Mouse (Mus musculus) forebrain, embryonic 14.5 days (tissue): ENCODE data around the gene Thsd7a. TPM values are rescaled to one million over a fixed set of nuclear protein-coding genes. Genes with fewer than 3 reads are reported as not detected.
A peak's percentile ranks its signal among the peaks of the same experiment; 100 is the strongest.

Experiments
- ATAC-seq: fragments of 200-750 bp; cut with Nextera tagmentation; 2 replicates; pipeline ENCODE4 v1.8.0; 2017; ENCODE audit warnings: mild to moderate bottlenecking, moderate library complexity
- DNase-seq: peaks from one replicate; pipeline ENCODE4 v3.0.0-alpha.2; 2015; ENCODE audit warnings: low spot score
- H3K27ac ChIP-seq: fragments of 300-500 bp; sonication (generic); 2 replicates; pipeline ENCODE4 v1.5.1; 2014; ENCODE audit warnings: low read depth, mild to moderate bottlenecking, control low read depth, low read length, moderate library complexity
- H3K27me3 ChIP-seq: fragments of 300-500 bp; sonication (generic); replicated peaks from 2 replicates; pipeline ENCODE4 v1.6.1; 2014; ENCODE audit warnings: low read length, control low read depth, mixed read lengths; ENCODE audit not compliant: control insufficient read depth, insufficient read depth
- H3K36me3 ChIP-seq: fragments of 300-500 bp; sonication (generic); 2 replicates; pipeline ENCODE4 v1.6.1; 2014; ENCODE audit warnings: low read length, control low read depth; ENCODE audit not compliant: control insufficient read depth, insufficient read depth
- H3K4me1 ChIP-seq: fragments of 300-500 bp; sonication (generic); 2 replicates; pipeline ENCODE4 v1.6.1; 2014; ENCODE audit warnings: antibody characterized with exemption, low read length, control low read depth; ENCODE audit not compliant: control insufficient read depth, insufficient read depth
- H3K4me2 ChIP-seq: fragments of 300-500 bp; sonication (generic); 2 replicates; pipeline ENCODE4 v1.6.1; 2014; ENCODE audit warnings: mild to moderate bottlenecking, control low read depth, low read length
- H3K4me3 ChIP-seq: fragments of 300-500 bp; sonication (generic); 2 replicates; pipeline ENCODE4 v1.5.1; 2014; ENCODE audit warnings: low read depth, low read length, control low read depth
- H3K9ac ChIP-seq: fragments of 300-500 bp; sonication (generic); 2 replicates; pipeline ENCODE4 v1.6.1; 2014; ENCODE audit warnings: mild to moderate bottlenecking, low read length, control low read depth, moderate library complexity
- H3K9me3 ChIP-seq: fragments of 300-500 bp; sonication (generic); replicated peaks from 2 replicates; pipeline ENCODE4 v1.6.1; 2016; ENCODE audit warnings: low read length, control low read depth, mixed read lengths; ENCODE audit not compliant: control insufficient read depth
- WGBS: fragments of 180-500 bp; shearing (Covaris S2); extraction: QIAGEN DNeasy Blood & Tissue Kit; methylation state at CpG from one replicate; pipeline ENCODE4 v1.1.7; 2014; 5-methylcytosine and 5-hydroxymethylcytosine counted together
- polyA plus RNA-seq: library from polyadenylated mRNA; unstranded; fragments of >200 nt; fragmentation: Nextera tagmentation; extraction: Ambion mirVana; gene quantifications from 2 replicates; pipeline ENCODE4 v1.2.1, GENCODE M21; 2014

Thsd7a gene
- polyA plus RNA-seq, 1 experiment from 2014 or later, result 8.0 TPM

GRCm38 (mm10) chr6:12380717-12381116 lies 368.5 kb downstream of the Thsd7a start:
- WGBS, result 42% methylated on average over 2 of the region's 2 CpGs
- DNase-seq (no peak), ATAC-seq (peak; percentile 44)

GRCm38 (mm10) chr6:12358737-12359136 lies 390.5 kb downstream of the Thsd7a start:
- H3K4me3 ChIP-seq, result no peak overlapping the region
- H3K9me3 ChIP-seq, result no peaks in the 10 kb centered on the region
- H3K4me1 ChIP-seq, result no peaks in the 10 kb centered on the region
- H3K4me2 ChIP-seq, result no peak overlapping the region
- ATAC-seq, result no peak
- no peaks in the 10 kb centered on the region for H3K27me3 ChIP-seq
- WGBS, result 72% methylated on average over 2 of the region's 2 CpGs
- no peak overlapping the region for H3K27ac ChIP-seq
- no peaks in the 10 kb centered on the region for H3K36me3 ChIP-seq
- H3K9ac ChIP-seq, result no peak overlapping the region
- DNase-seq, result no peak

More at GRCm38 (mm10) chr6:12380717-12381116, 368.5 kb downstream of the Thsd7a start:
- Histone ChIP-seq H3K9me3 (no peaks in the 10 kb centered on the region), H3K4me1 (0 out of 2 replicates have a peak, but pooled peaks cover 2% of the 10 kb centered on the region), H3K27ac (no peak overlapping the region), H3K36me3 (no peaks in the 10 kb centered on the region), H3K27me3 (no peaks in the 10 kb centered on the region), H3K4me3 (no peak overlapping the region), H3K4me2 (no peak overlapping the region), H3K9ac (no peak overlapping the region)

- no peak for ATAC-seq
These were observed 395.6 kb downstream of the Thsd7a start for GRCm38 (mm10) chr6:12353573-12353972.

GRCm38 (mm10) chr6:12352165-12352719 lies 397.0 kb downstream of the Thsd7a start:
- DNase-seq, result peak; percentile 64
- no peaks in the 10 kb centered on the region for H3K9me3 ChIP-seq
- H3K27ac ChIP-seq, result no peak overlapping the region
- no peak overlapping the region for H3K9ac ChIP-seq
- WGBS, result 59% methylated on average over 9 of the region's 9 CpGs
- H3K27me3 ChIP-seq, result no peaks in the 10 kb centered on the region
- H3K4me3 ChIP-seq, result no peak overlapping the region
- H3K4me2 ChIP-seq, result no peak overlapping the region
- H3K4me1 ChIP-seq, result no peaks in the 10 kb centered on the region
- H3K36me3 ChIP-seq, result no peaks in the 10 kb centered on the region
- ATAC-seq, result peak; percentile 73

More at GRCm38 (mm10) chr6:12353573-12353972, 395.6 kb downstream of the Thsd7a start:
- DNase-seq, result no peak
- no peak overlapping the region for H3K27ac ChIP-seq
- no peak overlapping the region for H3K4me3 ChIP-seq
- H3K9me3 ChIP-seq, result no peaks in the 10 kb centered on the region
- no peaks in the 10 kb centered on the region for H3K36me3 ChIP-seq
- no peaks in the 10 kb centered on the region for H3K27me3 ChIP-seq
- no peak overlapping the region for H3K4me2 ChIP-seq
- no peak overlapping the region for H3K9ac ChIP-seq
- WGBS, result 76% methylated on average over 2 of the region's 2 CpGs
- no peaks in the 10 kb centered on the region for H3K4me1 ChIP-seq

- H3K4me1 ChIP-seq, result no peaks in the 10 kb centered on the region
- DNase-seq (peak; percentile 82), ATAC-seq (peak; percentile 48)
- H3K9me3 ChIP-seq, result no peaks in the 10 kb centered on the region
- WGBS, result 40% methylated on average over 5 of the region's 5 CpGs
- H3K9ac ChIP-seq, result no peak overlapping the region
- H3K4me3 ChIP-seq, result no peak overlapping the region
- H3K36me3 ChIP-seq, result no peaks in the 10 kb centered on the region
- H3K27me3 ChIP-seq, result no peaks in the 10 kb centered on the region
- no peak overlapping the region for H3K27ac ChIP-seq
- no peak overlapping the region for H3K4me2 ChIP-seq
These were observed 398.5 kb downstream of the Thsd7a start for GRCm38 (mm10) chr6:12350753-12351152.

GRCm38 (mm10) chr6:12349105-12349759 lies 400.0 kb downstream of the Thsd7a start:
- Histone ChIP-seq H3K4me1 (no peaks in the 10 kb centered on the region), H3K4me3 (no peak overlapping the region), H3K9me3 (no peaks in the 10 kb centered on the region), H3K36me3 (no peaks in the 10 kb centered on the region), H3K27me3 (no peaks in the 10 kb centered on the region), H3K9ac (no peak overlapping the region), H3K4me2 (no peak overlapping the region), H3K27ac (no peak overlapping the region)
- ATAC-seq, result no peak
- WGBS, result 48% methylated on average over 3 of the region's 3 CpGs
- DNase-seq, result peak; percentile 3

- no peak overlapping the region for H3K27ac ChIP-seq
- H3K9me3 ChIP-seq, result no peaks in the 10 kb centered on the region
- no peak for DNase-seq
- no peaks in the 10 kb centered on the region for H3K36me3 ChIP-seq
- H3K27me3 ChIP-seq, result no peaks in the 10 kb centered on the region
- H3K4me2 ChIP-seq, result no peak overlapping the region
- no peak overlapping the region for H3K9ac ChIP-seq
- H3K4me1 ChIP-seq, result no peaks in the 10 kb centered on the region
- no peak for ATAC-seq
- H3K4me3 ChIP-seq, result no peak overlapping the region
These were observed 400.5 kb downstream of the Thsd7a start for GRCm38 (mm10) chr6:12348667-12349066.

GRCm38 (mm10) chr6:12336590-12337584 lies 412.3 kb downstream of the Thsd7a start:
- Histone ChIP-seq H3K27me3 (no peaks in the 10 kb centered on the region), H3K4me2 (no peak overlapping the region), H3K9me3 (no peaks in the 10 kb centered on the region), H3K4me3 (no peak overlapping the region), H3K9ac (no peak overlapping the region), H3K36me3 (no peaks in the 10 kb centered on the region), H3K27ac (peak overlapping the region; percentile 39; the same call in 1 of the 2 replicates), H3K4me1 (peaks cover 16% of the 10 kb centered on the region)
- peak; percentile 90 for ATAC-seq
- peak; percentile 67 for DNase-seq
- WGBS, result 45% methylated on average over 14 of the region's 14 CpGs
